Mouse (Mus musculus) stomach, embryonic 16.5 days (tissue): ENCODE measurements around the gene Armh3. TPM values are rescaled to one million over a fixed set of nuclear protein-coding genes. Genes with fewer than 3 reads are reported as not detected.

Source experiments
- ATAC-seq: fragments of 200-750 bp; cut with Nextera tagmentation; 2 replicates; pipeline ENCODE4 v1.8.0; 2017; ENCODE audit warnings: moderate number of reproducible peaks, moderate TSS enrichment; ENCODE audit not compliant: insufficient read depth, low FRiP score
- H3K27ac ChIP-seq: fragments of 300-500 bp; sonication (generic); 2 replicates; pipeline ENCODE4 v1.5.1; 2014; ENCODE audit warnings: low read length
- H3K27me3 ChIP-seq: fragments of 300-500 bp; sonication (generic); 2 replicates; pipeline ENCODE4 v1.6.1; 2014; ENCODE audit warnings: low read length, control low read depth, mixed read lengths; ENCODE audit not compliant: control insufficient read depth, insufficient read depth
- H3K36me3 ChIP-seq: fragments of 300-500 bp; sonication (generic); 2 replicates; pipeline ENCODE4 v1.6.1; 2014; ENCODE audit warnings: low read length; ENCODE audit not compliant: control insufficient read depth, insufficient read depth
- H3K4me1 ChIP-seq: fragments of 300-500 bp; sonication (generic); 2 replicates; pipeline ENCODE4 v1.6.1; 2014; ENCODE audit warnings: low read length, control low read depth, mixed read lengths; ENCODE audit not compliant: control insufficient read depth, insufficient read depth
- H3K4me2 ChIP-seq: fragments of 300-500 bp; sonication (generic); 2 replicates; pipeline ENCODE4 v1.6.1; 2014; ENCODE audit warnings: low read depth, low read length, mixed read lengths
- H3K4me3 ChIP-seq: fragments of 300-500 bp; sonication (generic); replicated peaks from 2 replicates; pipeline ENCODE4 v1.5.1; 2014; ENCODE audit warnings: mild to moderate bottlenecking, low read length
- H3K9ac ChIP-seq: fragments of 300-500 bp; sonication (generic); 2 replicates; pipeline ENCODE4 v1.6.1; 2014; ENCODE audit warnings: low read length
- H3K9me3 ChIP-seq: fragments of 300-500 bp; sonication (generic); replicated peaks from 2 replicates; pipeline ENCODE4 v1.6.1; 2016; ENCODE audit warnings: low read length, control low read depth; ENCODE audit not compliant: control insufficient read depth
- WGBS: fragments of 180-500 bp; shearing (Covaris S2); extraction: QIAGEN DNeasy Blood & Tissue Kit; methylation state at CpG from one replicate; pipeline ENCODE4 v1.1.7; 2014; 5-methylcytosine and 5-hydroxymethylcytosine counted together
- polyA plus RNA-seq: library from polyadenylated mRNA; unstranded; fragments of >200 nt; fragmentation: Nextera tagmentation; extraction: Ambion mirVana; gene quantifications from 2 replicates; pipeline ENCODE4 v1.2.1, GENCODE M21; 2015

The Armh3 gene
- polyA plus RNA-seq, 1 experiment from 2014 or later, result 15.4 TPM

GRCm38 (mm10) chr19:45937530-45937929 is 60.8 kb downstream of the Armh3 start:
- H3K4me2 ChIP-seq, result no peak overlapping the region
- no peak overlapping the region for H3K9ac ChIP-seq
- H3K36me3 ChIP-seq, result no peaks in the 10 kb centered on the region
- H3K27ac ChIP-seq, result no peak overlapping the region
- no peak for ATAC-seq
- H3K4me3 ChIP-seq, result no peak overlapping the region
- no peaks in the 10 kb centered on the region for H3K27me3 ChIP-seq
- no peaks in the 10 kb centered on the region for H3K9me3 ChIP-seq
- no peaks in the 10 kb centered on the region for H3K4me1 ChIP-seq
- 48% methylated on average over 9 of the region's 9 CpGs for WGBS

GRCm38 (mm10) chr19:45927236-45927635 is 71.1 kb downstream of the Armh3 start:
- Histone ChIP-seq H3K4me3 (no peak overlapping the region), H3K4me2 (no peak overlapping the region), H3K9ac (no peak overlapping the region), H3K4me1 (no peaks in the 10 kb centered on the region; the same call in 1 of the 2 replicates), H3K27ac (no peak overlapping the region), H3K9me3 (no peaks in the 10 kb centered on the region), H3K36me3 (0 out of 2 replicates have a peak, but pooled peaks cover 9% of the 10 kb centered on the region), H3K27me3 (no peaks in the 10 kb centered on the region)
- no peak for ATAC-seq
- 73% methylated on average over 5 of the region's 5 CpGs for WGBS

DNA sequence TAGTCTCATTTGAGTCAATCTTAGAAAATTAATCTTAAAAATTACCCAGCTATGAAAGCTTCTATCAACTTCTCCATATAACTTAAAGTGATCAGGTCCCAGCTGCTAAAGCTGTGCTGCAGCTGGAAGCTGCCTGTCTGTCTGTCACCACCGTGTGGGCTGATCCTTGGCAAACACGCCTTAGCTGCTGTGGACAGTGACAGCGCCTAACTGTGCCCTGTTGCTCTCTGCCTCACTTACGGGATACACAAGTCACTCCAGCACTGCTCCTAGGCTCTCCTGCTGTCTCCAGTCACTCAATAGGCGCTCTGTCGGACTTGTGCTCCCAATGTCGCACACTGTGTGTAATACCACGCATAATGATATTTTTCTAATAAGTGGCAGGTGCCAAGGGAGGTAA is 71.9 kb downstream of the Armh3 start:
- Histone ChIP-seq H3K4me3 (no peak overlapping the region), H3K36me3 (0 out of 2 replicates have a peak, but pooled peaks cover 8% of the 10 kb centered on the region), H3K9me3 (no peaks in the 10 kb centered on the region), H3K4me2 (no peak overlapping the region), H3K4me1 (no peaks in the 10 kb centered on the region; the same call in 1 of the 2 replicates), H3K27me3 (no peaks in the 10 kb centered on the region), H3K9ac (no peak overlapping the region), H3K27ac (no peak overlapping the region)
- 83% methylated on average over 8 of the region's 8 CpGs for WGBS
- no peak for ATAC-seq

- Histone ChIP-seq H3K9me3 (no peaks in the 10 kb centered on the region), H3K36me3 (0 out of 2 replicates have a peak, but pooled peaks cover 2% of the 10 kb centered on the region), H3K9ac (no peak overlapping the region), H3K4me3 (no peak overlapping the region), H3K4me2 (no peak overlapping the region), H3K27ac (no peak overlapping the region), H3K27me3 (no peaks in the 10 kb centered on the region), H3K4me1 (0 out of 2 replicates have a peak, but pooled peaks cover 3% of the 10 kb centered on the region)
- no peak for ATAC-seq
- WGBS, result 67% methylated on average over 9 of the region's 9 CpGs
Observed at GRCm38 (mm10) chr19:45920299-45921090, 77.8 kb downstream of the Armh3 start.

DNA sequence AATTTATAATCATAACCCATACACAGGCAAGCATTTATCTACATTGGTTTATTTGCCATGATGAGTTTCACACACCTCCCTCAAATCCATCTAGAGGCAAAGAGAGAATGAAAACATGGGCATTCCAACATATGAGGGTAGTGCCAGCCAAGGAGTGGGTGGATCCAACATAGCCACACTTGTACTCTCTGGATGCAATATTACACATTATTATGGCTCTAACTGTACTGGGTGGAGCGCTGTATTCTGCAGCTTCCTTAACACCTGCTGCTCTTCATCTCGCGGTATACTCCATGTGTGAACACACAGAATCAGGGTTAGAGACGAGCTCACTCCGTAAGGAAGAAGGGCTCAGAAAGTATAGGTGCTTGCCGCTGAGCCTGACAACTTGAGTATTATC is 79.9 kb downstream of the Armh3 start:
- Histone ChIP-seq H3K27ac (no peak overlapping the region), H3K4me1 (0 out of 2 replicates have a peak, but pooled peaks cover 3% of the 10 kb centered on the region), H3K9ac (no peak overlapping the region), H3K4me2 (no peak overlapping the region), H3K27me3 (no peaks in the 10 kb centered on the region), H3K4me3 (no peak overlapping the region), H3K9me3 (no peaks in the 10 kb centered on the region), H3K36me3 (0 out of 2 replicates have a peak, but pooled peaks cover 2% of the 10 kb centered on the region)
- ATAC-seq, result no peak
- WGBS, result 93% methylated on average over 6 of the region's 6 CpGs

- no peak overlapping the region for H3K4me2 ChIP-seq
- H3K27me3 ChIP-seq, result no peaks in the 10 kb centered on the region
- H3K36me3 ChIP-seq, result 0 out of 2 replicates have a peak, but pooled peaks cover 2% of the 10 kb centered on the region
- 56% methylated on average over 3 of the region's 3 CpGs for WGBS
- H3K4me3 ChIP-seq, result no peak overlapping the region
- H3K4me1 ChIP-seq, result 0 out of 2 replicates have a peak, but pooled peaks cover 3% of the 10 kb centered on the region
- no peak for ATAC-seq
- H3K9me3 ChIP-seq, result no peaks in the 10 kb centered on the region
- H3K9ac ChIP-seq, result no peak overlapping the region
- no peak overlapping the region for H3K27ac ChIP-seq
Observed at GRCm38 (mm10) chr19:45917856-45918255, 80.4 kb downstream of the Armh3 start.

DNA sequence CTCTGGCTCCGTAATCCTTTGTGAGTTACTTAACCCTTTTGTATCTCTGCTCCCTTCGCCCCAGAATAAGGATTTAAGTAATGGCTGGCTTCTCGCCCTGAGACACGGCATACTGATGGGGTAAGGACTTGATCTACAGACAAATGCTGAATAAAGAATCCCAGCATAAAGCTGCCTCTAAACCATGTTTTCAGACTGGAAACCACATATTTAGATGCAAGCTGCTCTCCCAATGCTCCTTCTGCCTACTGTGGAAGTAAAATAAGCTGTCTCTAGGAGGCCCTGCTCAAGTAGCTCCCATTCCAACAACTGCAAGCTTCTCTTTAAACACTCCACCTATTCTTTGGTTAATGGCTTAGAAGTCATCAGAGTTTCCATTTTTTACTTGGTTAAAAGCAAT is 81.8 kb downstream of the Armh3 start:
- no peak overlapping the region for H3K27ac ChIP-seq
- 78% methylated on average over 4 of the region's 4 CpGs for WGBS
- H3K4me2 ChIP-seq, result no peak overlapping the region
- no peaks in the 10 kb centered on the region for H3K36me3 ChIP-seq
- ATAC-seq, result no peak
- H3K9ac ChIP-seq, result no peak overlapping the region
- no peak overlapping the region for H3K4me3 ChIP-seq
- H3K27me3 ChIP-seq, result no peaks in the 10 kb centered on the region
- no peaks in the 10 kb centered on the region for H3K9me3 ChIP-seq
- H3K4me1 ChIP-seq, result 0 out of 2 replicates have a peak, but pooled peaks cover 3% of the 10 kb centered on the region

- H3K4me3 ChIP-seq, result no peak overlapping the region
- H3K9me3 ChIP-seq, result no peaks in the 10 kb centered on the region
- WGBS, result 89% methylated on average over 3 of the region's 3 CpGs
- H3K27ac ChIP-seq, result no peak overlapping the region
- ATAC-seq, result no peak
- no peak overlapping the region for H3K4me2 ChIP-seq
- no peak overlapping the region for H3K9ac ChIP-seq
- H3K27me3 ChIP-seq, result no peaks in the 10 kb centered on the region
- H3K4me1 ChIP-seq, result 0 out of 2 replicates have a peak, but pooled peaks cover 3% of the 10 kb centered on the region
- H3K36me3 ChIP-seq, result no peaks in the 10 kb centered on the region
Observed at GRCm38 (mm10) chr19:45916026-45916425, 82.3 kb downstream of the Armh3 start.

- no peaks in the 10 kb centered on the region for H3K27me3 ChIP-seq
- no peaks in the 10 kb centered on the region for H3K4me1 ChIP-seq
- no peak overlapping the region for H3K4me3 ChIP-seq
- ATAC-seq, result no peak
- no peaks in the 10 kb centered on the region for H3K9me3 ChIP-seq
- H3K9ac ChIP-seq, result no peak overlapping the region
- no peak overlapping the region for H3K4me2 ChIP-seq
- no peaks in the 10 kb centered on the region for H3K36me3 ChIP-seq
- WGBS, result 50% methylated on average over 5 of the region's 5 CpGs
- no peak overlapping the region for H3K27ac ChIP-seq
Observed at GRCm38 (mm10) chr19:45913036-45913435, 85.3 kb downstream of the Armh3 start.
